Mouse (Mus musculus) layer of hippocampus, postnatal 10 days (tissue): ENCODE data around the gene Cubn. TPM values are rescaled to one million over a fixed set of nuclear protein-coding genes. Genes with fewer than 3 reads are reported as not detected.

Source experiments
- DNase-seq, 2 experiments: peaks; one replicate each; pipeline ENCODE4 v3.0.0; 2021; ENCODE audit warnings: low spot score in 2 of 2
- total RNA-seq, 2 experiments: library from RNA; stranded (reverse); gene quantifications; 2 replicates each; pipeline ENCODE4 v1.2.3; 2021

The Cubn gene
- total RNA-seq, 2 experiments from 2014 or later: 0.33 to 0.34 TPM

- no peak for DNase-seq
Observed at GRCm38 (mm10) chr2:13486470-13486869, 5.1 kb downstream of the Cubn start.

GRCm38 (mm10) chr2:13484566-13484965 lies 7.0 kb downstream of the Cubn start:
- DNase-seq: no peak

- no peak for DNase-seq
Observed at GRCm38 (mm10) chr2:13480744-13481143, 10.9 kb downstream of the Cubn start.

- DNase-seq: no peak
Observed at GRCm38 (mm10) chr2:13479165-13479564, 12.4 kb downstream of the Cubn start.

- DNase-seq: no peak
Observed at GRCm38 (mm10) chr2:13470108-13470507, 21.5 kb downstream of the Cubn start.

- DNase-seq: no peak
Observed at GRCm38 (mm10) chr2:13469641-13470040, 22.0 kb downstream of the Cubn start.

- DNase-seq: no peak
Observed at GRCm38 (mm10) chr2:13466685-13467084, 24.9 kb downstream of the Cubn start.

GRCm38 (mm10) chr2:13458088-13458487 lies 33.5 kb downstream of the Cubn start:
- no peak for DNase-seq

- DNase-seq: no peak
Observed at GRCm38 (mm10) chr2:13456821-13457220, 34.8 kb downstream of the Cubn start.

GRCm38 (mm10) chr2:13451495-13452491 lies 39.8 kb downstream of the Cubn start:
- no peak for DNase-seq

- no peak for DNase-seq
Observed at GRCm38 (mm10) chr2:13450895-13451294, 40.7 kb downstream of the Cubn start.

- no peak for DNase-seq
Observed at GRCm38 (mm10) chr2:13450470-13450869, 41.1 kb downstream of the Cubn start.

- no peak for DNase-seq
Observed at GRCm38 (mm10) chr2:13445156-13445555, 46.5 kb downstream of the Cubn start.

GRCm38 (mm10) chr2:13438983-13439382 lies 52.6 kb downstream of the Cubn start:
- DNase-seq: no peak

GRCm38 (mm10) chr2:13438275-13438845 lies 53.3 kb downstream of the Cubn start:
- no peak for DNase-seq

- no peak for DNase-seq
Observed at GRCm38 (mm10) chr2:13432002-13432401, 59.6 kb downstream of the Cubn start.

GRCm38 (mm10) chr2:13421974-13422760 lies 69.4 kb downstream of the Cubn start:
- DNase-seq: no peak

- no peak for DNase-seq
Observed at GRCm38 (mm10) chr2:13416765-13417524, 74.7 kb downstream of the Cubn start.

GRCm38 (mm10) chr2:13413520-13414178 lies 78.0 kb downstream of the Cubn start:
- no peak for DNase-seq

GRCm38 (mm10) chr2:13410660-13411059 lies 81.0 kb downstream of the Cubn start:
- no peak for DNase-seq
